Mouse (Mus musculus): ENCODE measurements around the gene Gpsm1. TPM values are rescaled to one million over a fixed set of nuclear protein-coding genes. Genes with fewer than 3 reads are reported as not detected.

The Gpsm1 gene
- polyA plus RNA-seq, 1 experiment = 357 TPM

DNA sequence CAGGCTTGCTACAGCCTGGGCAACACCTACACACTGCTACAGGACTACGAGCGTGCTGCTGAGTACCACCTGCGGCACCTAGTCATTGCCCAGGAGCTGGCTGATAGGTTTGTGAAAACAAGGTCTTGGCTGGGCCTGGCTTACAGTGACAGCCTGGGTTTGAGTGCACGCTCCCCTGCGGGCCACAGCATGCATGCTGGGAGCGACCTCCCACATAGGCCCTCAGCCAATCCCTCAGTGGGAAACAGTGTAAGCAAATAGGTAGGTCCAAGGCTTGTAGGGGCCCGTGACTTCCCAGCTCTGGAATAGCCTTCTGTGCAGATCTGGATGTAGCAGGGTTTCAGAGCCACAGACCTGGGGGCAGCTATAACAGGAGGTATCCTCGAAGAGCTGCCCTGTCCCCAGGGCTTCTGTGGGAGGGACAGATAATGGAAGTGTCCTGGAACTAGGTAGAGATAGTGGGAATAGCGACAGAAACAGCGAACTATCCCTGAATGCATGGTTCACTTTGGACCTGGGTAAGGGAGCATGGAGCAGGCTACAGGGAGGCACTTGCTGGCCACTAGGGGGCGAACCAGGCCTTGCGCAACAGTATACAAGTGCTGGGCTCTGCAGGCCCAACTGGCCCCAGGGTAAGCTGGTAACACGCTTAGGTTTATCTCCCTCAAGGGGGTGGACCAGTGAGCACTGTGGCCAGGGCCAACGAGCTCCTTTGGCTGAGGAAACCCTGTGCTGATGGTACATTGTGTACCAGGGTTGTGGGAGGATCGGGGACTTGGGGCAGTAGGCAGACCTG, 10.3 kb downstream of the Gpsm1 start:
- 44% methylated on average over 15 of the region's 15 CpGs for WGBS
- peak; percentile 71 for TF ChIP-seq CTCF (IDR thresholded peaks at IDR 0.05; ENCODE audit: insufficient read depth, low read depth, low read length)
- no peak for TF ChIP-seq POLR2A (IDR thresholded peaks at IDR 0.05; ENCODE audit: insufficient read depth, low read depth, low read length)
- H3K27ac ChIP-seq (ENCODE audit: insufficient read depth, low read depth, low read length) = no peak overlapping the region

DNA sequence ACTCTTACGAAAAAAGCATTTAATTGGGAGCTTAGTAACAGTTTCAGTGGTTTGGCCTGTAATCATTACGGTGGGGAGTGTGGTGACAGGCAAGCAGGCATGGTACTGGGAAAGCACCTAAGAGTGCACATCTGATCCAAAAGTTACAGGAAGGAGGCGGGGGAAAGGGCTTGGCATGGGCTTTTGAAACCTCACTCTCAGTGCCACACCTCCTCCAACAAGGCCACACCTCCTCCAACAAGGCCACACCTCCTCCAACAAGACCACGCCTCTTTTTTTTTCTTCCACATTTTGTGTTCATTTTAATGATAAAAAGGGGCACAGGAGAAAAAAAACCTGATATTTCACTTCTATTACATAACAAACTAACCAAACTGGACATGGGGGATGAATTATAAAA, 12.5 kb downstream of the Gpsm1 start:
- WGBS = 68% methylated on average over 4 of the region's 4 CpGs

More for the DNA sequence above, 10.3 kb downstream of the Gpsm1 start:
- Histone ChIP-seq H3K4me3 (ENCODE audit: insufficient read depth, low read depth, low read length) (no peak overlapping the region), H3K4me1 (ENCODE audit: control insufficient read depth, insufficient read depth, low read length) (peaks cover 34% of the 10 kb centered on the region)

DNA sequence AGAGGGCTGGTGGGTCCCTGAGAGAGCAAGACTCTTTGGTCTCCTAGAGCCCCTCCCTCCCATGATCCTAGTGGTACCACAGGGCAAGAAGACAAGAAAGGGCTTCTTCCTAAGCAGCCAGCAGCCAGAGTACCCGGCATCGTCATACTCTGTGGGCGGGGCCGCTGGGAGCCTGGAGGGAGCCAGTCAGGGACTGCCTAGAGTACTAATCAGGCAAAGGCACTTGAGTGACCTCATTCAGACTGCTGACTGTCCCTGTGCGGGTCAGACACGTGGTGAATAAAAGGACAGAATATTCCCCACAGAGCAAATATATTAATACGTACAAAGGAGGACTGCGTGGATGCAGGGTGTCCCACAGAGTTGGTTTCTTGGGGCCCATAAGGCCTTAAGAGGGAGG, 14.1 kb downstream of the Gpsm1 start:
- no peak for TF ChIP-seq CTCF (IDR thresholded peaks at IDR 0.05; ENCODE audit: insufficient read depth, low read depth, low read length)
- TF ChIP-seq POLR2A (IDR thresholded peaks at IDR 0.05; ENCODE audit: insufficient read depth, low read depth, low read length) = no peak
- H3K4me1 ChIP-seq (ENCODE audit: control insufficient read depth, insufficient read depth, low read length) = peaks cover 47% of the 10 kb centered on the region
- H3K27ac ChIP-seq (ENCODE audit: insufficient read depth, low read depth, low read length) = peak overlapping the region; percentile 15
- H3K4me3 ChIP-seq (ENCODE audit: insufficient read depth, low read depth, low read length) = no peak overlapping the region
- WGBS = 40% methylated on average over 8 of the region's 8 CpGs

More for the DNA sequence above, 12.5 kb downstream of the Gpsm1 start:
- Histone ChIP-seq H3K27ac (ENCODE audit: insufficient read depth, low read depth, low read length) (no peak overlapping the region), H3K4me3 (ENCODE audit: insufficient read depth, low read depth, low read length) (no peak overlapping the region), H3K4me1 (ENCODE audit: control insufficient read depth, insufficient read depth, low read length) (peaks cover 46% of the 10 kb centered on the region)
- no peak for TF ChIP-seq CTCF (IDR thresholded peaks at IDR 0.05; ENCODE audit: insufficient read depth, low read depth, low read length)

DNA sequence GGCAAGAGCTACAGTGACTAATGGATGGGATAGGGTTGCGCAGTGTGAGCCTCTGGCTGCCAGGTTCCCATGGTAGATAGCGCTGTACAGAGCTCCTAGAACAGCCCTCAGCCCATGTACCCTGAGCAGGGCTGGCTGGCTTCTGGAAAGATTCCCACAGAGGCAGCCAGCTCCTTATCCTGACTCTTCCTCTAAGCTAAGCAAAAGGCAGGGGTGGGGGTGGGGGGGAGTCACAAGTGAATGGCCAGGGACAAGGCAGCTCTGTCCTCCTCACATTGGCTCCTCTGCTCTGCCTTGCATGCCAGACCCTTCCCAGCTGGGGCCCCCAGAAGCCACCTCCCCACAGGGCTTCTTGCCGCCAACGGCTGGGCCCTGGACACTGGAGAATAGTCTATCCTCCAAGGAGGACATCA, 14.7 kb downstream of the Gpsm1 start:
- peak overlapping the region; percentile 15 for H3K27ac ChIP-seq (ENCODE audit: insufficient read depth, low read depth, low read length)
- no peak overlapping the region for H3K4me3 ChIP-seq (ENCODE audit: insufficient read depth, low read depth, low read length)

DNA sequence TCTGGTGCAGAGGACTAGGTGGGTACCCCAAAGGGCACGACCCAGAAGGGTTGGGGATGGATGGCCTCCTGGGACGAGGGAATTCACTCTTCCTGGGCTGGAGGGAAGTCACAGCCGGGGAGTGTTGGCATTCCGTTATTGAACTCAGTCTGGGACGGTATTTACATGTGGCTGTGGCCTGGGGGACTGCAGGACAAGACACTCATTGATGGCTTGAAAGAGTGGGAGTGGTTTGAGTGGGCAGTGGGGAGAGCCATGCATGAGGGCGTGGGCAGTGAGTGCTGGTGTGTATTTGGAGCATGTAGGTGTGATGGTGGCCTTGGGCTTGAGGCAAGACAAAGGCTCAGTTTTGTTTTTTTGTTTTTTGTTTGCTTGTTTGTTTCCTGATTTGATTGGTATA, 15.4 kb downstream of the Gpsm1 start:
- peaks cover 38% of the 10 kb centered on the region for H3K4me1 ChIP-seq (ENCODE audit: control insufficient read depth, insufficient read depth, low read length)
- H3K27ac ChIP-seq (ENCODE audit: insufficient read depth, low read depth, low read length) = peak overlapping the region; percentile 15; the same call in 1 of the 2 replicates
- no peak overlapping the region for H3K4me3 ChIP-seq (ENCODE audit: insufficient read depth, low read depth, low read length)
- 68% methylated on average over 6 of the region's 6 CpGs for WGBS
- TF ChIP-seq CTCF (IDR thresholded peaks at IDR 0.05; ENCODE audit: insufficient read depth, low read depth, low read length) (no peak), POLR2A (IDR thresholded peaks at IDR 0.05; ENCODE audit: insufficient read depth, low read depth, low read length) (no peak)

More for the DNA sequence above, 14.7 kb downstream of the Gpsm1 start:
- WGBS = 73% methylated on average over 4 of the region's 4 CpGs
- H3K4me1 ChIP-seq (ENCODE audit: control insufficient read depth, insufficient read depth, low read length) = peaks cover 42% of the 10 kb centered on the region
- TF ChIP-seq CTCF (IDR thresholded peaks at IDR 0.05; ENCODE audit: insufficient read depth, low read depth, low read length) (no peak), POLR2A (IDR thresholded peaks at IDR 0.05; ENCODE audit: insufficient read depth, low read depth, low read length) (no peak)

DNA sequence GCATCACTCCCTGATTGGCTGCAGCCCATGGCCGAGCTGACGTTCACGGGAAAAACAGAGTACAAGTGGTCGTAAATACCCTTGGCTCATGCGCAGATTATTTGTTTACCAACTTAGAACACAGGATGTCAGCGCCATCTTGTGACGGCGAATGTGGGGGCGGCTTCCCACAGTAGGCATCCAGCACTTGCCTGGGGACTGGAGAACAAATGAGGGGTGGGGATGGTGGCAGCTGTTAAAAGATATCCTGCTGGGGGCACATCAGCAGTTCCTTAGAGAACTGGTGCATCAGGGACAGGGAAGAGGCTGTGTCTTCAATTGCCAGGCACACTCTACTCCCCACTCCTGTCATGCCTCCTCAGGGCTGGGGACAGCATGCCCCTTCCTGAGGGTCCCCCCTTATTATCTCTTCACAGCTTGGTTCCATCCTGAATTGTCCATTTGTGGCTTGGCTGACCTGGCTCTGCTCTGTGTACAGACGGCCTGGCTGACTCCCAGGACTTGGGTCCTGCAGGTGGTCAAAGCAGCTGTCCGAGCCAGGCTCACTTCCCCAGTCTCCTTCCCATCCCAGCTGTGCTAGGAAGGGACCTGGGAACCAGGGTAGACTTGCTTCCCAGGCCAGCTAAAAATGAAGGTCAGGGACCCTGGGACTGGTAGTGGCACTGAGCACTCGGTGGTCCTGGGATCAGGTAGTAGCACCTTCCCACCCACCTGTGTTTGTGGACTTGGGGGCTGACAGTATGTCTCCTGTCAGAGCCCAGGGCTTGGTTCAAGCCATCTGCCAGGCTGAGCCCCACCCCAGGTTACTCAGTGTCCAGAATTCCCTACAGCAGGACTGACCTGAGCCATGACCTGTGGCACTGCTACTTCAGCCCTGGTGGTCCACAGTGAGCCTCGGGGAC, 23.2 kb downstream of the Gpsm1 start:
- Histone ChIP-seq H3K4me3 (ENCODE audit: insufficient read depth, low read depth, low read length) (peak overlapping the region; percentile 10; the same call in 1 of the 2 replicates), H3K4me1 (ENCODE audit: control insufficient read depth, insufficient read depth, low read length) (peaks cover 44% of the 10 kb centered on the region), H3K27ac (ENCODE audit: insufficient read depth, low read depth, low read length) (peak overlapping the region; percentile 92)
- no peak for TF ChIP-seq CTCF (IDR thresholded peaks at IDR 0.05; ENCODE audit: insufficient read depth, low read depth, low read length)
- TF ChIP-seq POLR2A (IDR thresholded peaks at IDR 0.05; ENCODE audit: insufficient read depth, low read depth, low read length) = no peak
- WGBS = 32% methylated on average over 9 of the region's 13 CpGs

DNA sequence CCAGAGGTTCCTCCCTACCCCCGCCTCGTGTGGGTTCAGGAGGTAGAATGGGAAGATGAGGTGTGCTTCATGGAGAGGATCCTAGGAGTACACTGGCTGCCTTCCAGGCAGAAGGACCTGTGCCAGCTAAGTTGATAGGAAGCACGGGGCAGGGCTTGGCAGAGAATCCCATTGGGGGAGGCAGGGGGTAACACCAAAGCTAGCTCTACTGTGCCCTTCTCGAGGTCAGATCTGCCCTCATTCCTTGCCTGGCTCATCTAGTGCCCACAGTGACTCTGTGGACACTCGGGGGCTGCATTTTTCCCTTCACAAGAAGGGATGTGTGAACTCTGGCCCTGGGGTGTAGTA, 23.9 kb downstream of the Gpsm1 start:
- peak overlapping the region; percentile 92 for H3K27ac ChIP-seq (ENCODE audit: insufficient read depth, low read depth, low read length)
- H3K4me1 ChIP-seq (ENCODE audit: control insufficient read depth, insufficient read depth, low read length) = peaks cover 44% of the 10 kb centered on the region
- no peak overlapping the region for H3K4me3 ChIP-seq (ENCODE audit: insufficient read depth, low read depth, low read length)
- WGBS = 57% methylated on average over 5 of the region's 5 CpGs
- no peak for TF ChIP-seq CTCF (IDR thresholded peaks at IDR 0.05; ENCODE audit: insufficient read depth, low read depth, low read length)

DNA sequence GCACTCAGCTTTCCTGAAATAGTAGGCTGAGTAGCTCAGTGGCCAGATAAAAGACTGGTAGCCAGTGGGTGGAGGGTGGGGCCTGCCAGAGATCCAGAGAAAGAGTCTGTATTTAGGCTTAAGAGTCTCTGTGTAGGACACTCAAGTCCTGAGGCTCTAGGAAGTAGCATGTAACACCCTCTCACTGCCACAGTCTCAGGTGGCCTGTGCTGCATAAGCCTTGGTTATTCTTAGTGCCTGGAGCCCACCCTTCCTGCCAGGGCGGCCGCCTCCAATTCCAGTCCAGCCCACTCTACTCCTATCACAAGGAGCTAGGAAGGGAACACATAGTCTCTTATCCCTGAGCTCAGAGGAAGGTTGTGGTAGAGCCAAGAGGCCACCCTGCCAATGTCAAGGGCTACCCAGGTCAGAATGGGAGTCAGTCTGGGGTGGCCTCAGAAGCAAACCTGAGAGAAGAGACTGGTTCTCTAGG, 26.2 kb downstream of the Gpsm1 start:
- Histone ChIP-seq H3K4me3 (ENCODE audit: insufficient read depth, low read depth, low read length) (peak overlapping the region; percentile 17), H3K4me1 (ENCODE audit: control insufficient read depth, insufficient read depth, low read length) (peaks cover 62% of the 10 kb centered on the region), H3K27ac (ENCODE audit: insufficient read depth, low read depth, low read length) (peak overlapping the region; percentile 92)
- TF ChIP-seq POLR2A (IDR thresholded peaks at IDR 0.05; ENCODE audit: insufficient read depth, low read depth, low read length) (no peak), CTCF (IDR thresholded peaks at IDR 0.05; ENCODE audit: insufficient read depth, low read depth, low read length) (no peak)
- WGBS = 27% methylated on average over 2 of the region's 2 CpGs

DNA sequence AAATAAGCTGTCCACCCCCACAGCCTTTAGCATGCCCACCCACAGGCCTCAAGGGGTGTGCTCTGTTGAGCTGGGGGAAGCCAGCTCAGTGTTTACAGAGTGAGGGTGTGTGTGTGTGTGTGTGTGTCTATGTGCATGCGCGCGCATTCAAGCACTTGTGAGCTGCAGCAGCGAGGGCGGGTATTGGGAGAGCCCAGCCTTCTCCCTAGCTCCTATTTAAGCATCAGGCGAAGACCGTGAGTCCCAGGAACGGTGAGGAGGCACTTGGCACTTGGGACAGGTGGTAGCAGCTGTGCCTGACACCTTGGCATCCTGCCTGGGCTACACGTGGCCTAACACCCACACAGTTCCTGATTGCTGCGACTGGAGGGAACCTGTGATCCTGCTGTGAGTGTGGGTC, 26.7 kb downstream of the Gpsm1 start:
- WGBS = 9% methylated on average over 10 of the region's 10 CpGs
- peak; percentile 89 for TF ChIP-seq POLR2A (IDR thresholded peaks at IDR 0.05; ENCODE audit: insufficient read depth, low read depth, low read length)
- no peak for TF ChIP-seq CTCF (IDR thresholded peaks at IDR 0.05; ENCODE audit: insufficient read depth, low read depth, low read length)
- H3K4me3 ChIP-seq (ENCODE audit: insufficient read depth, low read depth, low read length) = peak overlapping the region; percentile 65
- H3K4me1 ChIP-seq (ENCODE audit: control insufficient read depth, insufficient read depth, low read length) = peaks cover 67% of the 10 kb centered on the region
- H3K27ac ChIP-seq (ENCODE audit: insufficient read depth, low read depth, low read length) = peak overlapping the region; percentile 99
